Mouse (Mus musculus): Measurements from ENCODE around the gene Tenm2. TPM values are rescaled to one million over a fixed set of nuclear protein-coding genes. Genes with fewer than 3 reads are reported as not detected.

Tenm2 gene
- polyA plus RNA-seq, 1 experiment: 0.61 TPM

DNA sequence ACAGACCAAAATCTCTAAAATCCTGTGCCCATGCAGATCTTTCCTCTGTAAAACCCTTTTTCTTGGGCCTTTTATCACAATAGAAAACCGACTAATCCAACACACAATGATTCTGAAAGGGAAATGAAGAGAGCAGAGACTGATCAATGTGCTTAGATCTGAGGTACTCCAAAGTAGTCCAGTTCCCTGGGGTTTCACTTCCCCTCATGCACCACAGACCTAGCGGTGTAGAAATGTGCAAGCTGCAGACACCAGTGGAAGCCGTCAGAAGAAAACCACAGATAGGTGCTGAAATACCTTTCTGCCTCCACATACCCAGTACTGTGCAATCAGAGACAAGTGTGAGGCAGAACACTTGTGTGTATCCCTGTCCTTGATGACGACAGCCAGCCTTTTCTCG, 365.2 kb downstream of the Tenm2 start:
- Histone ChIP-seq H3K27me3 (replicated peaks; ENCODE audit: control insufficient read depth, insufficient read depth, low read length) (no peaks in the 10 kb centered on the region), H3K4me3 (ENCODE audit: insufficient read depth, low read depth, low read length) (no peak overlapping the region), H3K27ac (ENCODE audit: insufficient read depth, low read depth, low read length) (no peak overlapping the region), H3K4me1 (ENCODE audit: control insufficient read depth, insufficient read depth, low read length) (no peaks in the 10 kb centered on the region), H3K36me3 (ENCODE audit: control insufficient read depth, insufficient read depth, low read length) (no peaks in the 10 kb centered on the region)
- TF ChIP-seq POLR2A (IDR thresholded peaks at IDR 0.05; ENCODE audit: low read depth, low read length) (no peak), CTCF (conservative IDR thresholded peaks at IDR 0.05; ENCODE audit: insufficient read depth, insufficient read length, low read depth, low read length) (no peak)
- DNase-seq: no peak
- 92% methylated on average over 5 of the region's 5 CpGs for WGBS

GRCm38 (mm10) chr11:36851690-36852089, 384.1 kb downstream of the Tenm2 start:
- 0 out of 2 replicates have a peak, but pooled peaks cover 3% of the 10 kb centered on the region for H3K4me1 ChIP-seq (ENCODE audit: control insufficient read depth, insufficient read depth, low read length)
- H3K27me3 ChIP-seq (replicated peaks; ENCODE audit: control insufficient read depth, insufficient read depth, low read length): no peaks in the 10 kb centered on the region
- TF ChIP-seq CTCF (conservative IDR thresholded peaks at IDR 0.05; ENCODE audit: insufficient read depth, insufficient read length, low read depth, low read length): no peak
- TF ChIP-seq POLR2A (IDR thresholded peaks at IDR 0.05; ENCODE audit: low read depth, low read length): no peak
- no peaks in the 10 kb centered on the region for H3K36me3 ChIP-seq (ENCODE audit: control insufficient read depth, insufficient read depth, low read length)
- DNase-seq: no peak
- H3K4me3 ChIP-seq (ENCODE audit: insufficient read depth, low read depth, low read length): no peak overlapping the region
- H3K27ac ChIP-seq (ENCODE audit: insufficient read depth, low read depth, low read length): no peak overlapping the region
- WGBS: 34% methylated on average over 3 of the region's 3 CpGs

DNA sequence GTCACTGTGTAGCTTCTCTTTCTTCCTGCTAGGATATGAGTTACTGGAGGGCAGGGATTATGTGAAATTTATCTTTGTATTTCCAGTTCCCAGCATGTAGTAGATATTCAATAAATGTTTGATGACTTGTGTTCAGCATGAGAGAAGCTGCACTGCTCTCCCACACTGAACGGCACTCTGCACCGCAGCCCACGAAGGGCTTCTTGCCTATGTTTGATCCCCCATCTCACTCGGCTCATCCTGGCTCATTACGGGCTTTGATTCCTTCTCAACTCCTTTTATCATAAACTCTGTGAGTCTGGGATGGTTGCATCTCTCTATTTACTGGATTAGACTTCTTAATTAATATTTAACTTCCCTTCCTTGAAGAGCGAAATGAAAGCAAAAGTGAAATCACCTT, 388.3 kb downstream of the Tenm2 start:
- Histone ChIP-seq H3K27ac (ENCODE audit: insufficient read depth, low read depth, low read length) (no peak overlapping the region), H3K4me1 (ENCODE audit: control insufficient read depth, insufficient read depth, low read length) (0 out of 2 replicates have a peak, but pooled peaks cover 3% of the 10 kb centered on the region), H3K4me3 (ENCODE audit: insufficient read depth, low read depth, low read length) (peak overlapping the region; percentile 45), H3K27me3 (replicated peaks; ENCODE audit: control insufficient read depth, insufficient read depth, low read length) (no peaks in the 10 kb centered on the region), H3K36me3 (ENCODE audit: control insufficient read depth, insufficient read depth, low read length) (no peaks in the 10 kb centered on the region)
- TF ChIP-seq CTCF (conservative IDR thresholded peaks at IDR 0.05; ENCODE audit: insufficient read depth, insufficient read length, low read depth, low read length): no peak
- no peak for TF ChIP-seq POLR2A (IDR thresholded peaks at IDR 0.05; ENCODE audit: low read depth, low read length)
- no peak for DNase-seq
- 40% methylated on average over 6 of the region's 6 CpGs for WGBS

DNA sequence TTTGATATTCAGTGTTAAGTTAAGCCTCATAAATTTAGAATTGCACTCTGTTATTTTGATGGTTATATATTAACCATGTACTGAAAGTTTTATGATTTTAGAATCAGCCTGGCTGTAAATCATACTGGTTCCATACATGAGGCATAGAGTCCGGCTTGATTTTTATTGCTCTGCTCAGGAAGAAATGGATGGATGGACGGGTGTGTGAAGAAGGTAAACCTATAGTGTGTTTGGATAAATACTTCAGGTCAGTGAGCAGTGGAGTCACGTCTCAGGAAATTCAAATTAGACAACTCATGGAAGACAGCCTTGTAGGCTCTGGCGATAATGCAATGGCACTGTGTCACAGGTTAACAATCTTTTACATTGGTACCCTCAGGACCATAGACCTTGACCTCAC, 402.9 kb downstream of the Tenm2 start:
- no peak overlapping the region for H3K4me3 ChIP-seq (ENCODE audit: insufficient read depth, low read depth, low read length)
- no peaks in the 10 kb centered on the region for H3K36me3 ChIP-seq (ENCODE audit: control insufficient read depth, insufficient read depth, low read length)
- no peak overlapping the region; the same call in 1 of the 2 replicates for H3K27ac ChIP-seq (ENCODE audit: insufficient read depth, low read depth, low read length)
- no peaks in the 10 kb centered on the region for H3K27me3 ChIP-seq (replicated peaks; ENCODE audit: control insufficient read depth, insufficient read depth, low read length)
- WGBS: 19% methylated on average over 4 of the region's 4 CpGs
- TF ChIP-seq CTCF (conservative IDR thresholded peaks at IDR 0.05; ENCODE audit: insufficient read depth, insufficient read length, low read depth, low read length) (no peak), POLR2A (IDR thresholded peaks at IDR 0.05; ENCODE audit: low read depth, low read length) (no peak)
- H3K4me1 ChIP-seq (ENCODE audit: control insufficient read depth, insufficient read depth, low read length): no peaks in the 10 kb centered on the region; the same call in 1 of the 2 replicates
- peak; percentile 7 for DNase-seq

- H3K27ac ChIP-seq (ENCODE audit: insufficient read depth, low read depth, low read length): no peak overlapping the region
- no peak for TF ChIP-seq CTCF (conservative IDR thresholded peaks at IDR 0.05; ENCODE audit: insufficient read depth, insufficient read length, low read depth, low read length)
- no peak for TF ChIP-seq POLR2A (IDR thresholded peaks at IDR 0.05; ENCODE audit: low read depth, low read length)
- H3K27me3 ChIP-seq (replicated peaks; ENCODE audit: control insufficient read depth, insufficient read depth, low read length): no peaks in the 10 kb centered on the region
- DNase-seq: peak; percentile 26
- H3K4me3 ChIP-seq (ENCODE audit: insufficient read depth, low read depth, low read length): no peak overlapping the region
- H3K36me3 ChIP-seq (ENCODE audit: control insufficient read depth, insufficient read depth, low read length): no peaks in the 10 kb centered on the region
- WGBS: 28% methylated on average over 11 of the region's 11 CpGs
- no peaks in the 10 kb centered on the region; the same call in 1 of the 2 replicates for H3K4me1 ChIP-seq (ENCODE audit: control insufficient read depth, insufficient read depth, low read length)
Measured at GRCm38 (mm10) chr11:36831511-36831910, 404.3 kb downstream of the Tenm2 start.

DNA sequence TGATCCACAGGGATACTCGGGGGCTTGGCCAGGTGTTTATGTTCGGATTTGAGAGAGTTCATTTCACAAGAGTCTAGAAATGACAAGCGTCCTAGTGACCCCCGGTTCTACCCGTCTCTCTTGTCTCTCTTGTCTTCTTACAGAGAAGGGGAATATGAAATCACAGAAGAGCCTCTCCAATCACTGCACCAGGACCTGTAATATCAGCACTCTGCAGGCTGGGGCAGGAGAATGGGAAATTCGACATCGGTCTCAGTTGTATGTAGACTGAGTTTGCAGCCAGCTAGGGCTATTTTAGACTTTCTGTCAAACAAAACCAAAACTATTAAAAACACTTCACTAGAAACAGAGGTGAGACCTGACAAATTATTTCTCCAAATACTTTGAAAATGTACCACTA, 411.1 kb downstream of the Tenm2 start:
- TF ChIP-seq CTCF (conservative IDR thresholded peaks at IDR 0.05; ENCODE audit: insufficient read depth, insufficient read length, low read depth, low read length) (no peak), POLR2A (IDR thresholded peaks at IDR 0.05; ENCODE audit: low read depth, low read length) (no peak)
- H3K4me3 ChIP-seq (ENCODE audit: insufficient read depth, low read depth, low read length): no peak overlapping the region
- no peaks in the 10 kb centered on the region; the same call in 1 of the 2 replicates for H3K27me3 ChIP-seq (replicated peaks; ENCODE audit: control insufficient read depth, insufficient read depth, low read length)
- DNase-seq: no peak
- H3K36me3 ChIP-seq (ENCODE audit: control insufficient read depth, insufficient read depth, low read length): no peaks in the 10 kb centered on the region
- no peaks in the 10 kb centered on the region for H3K4me1 ChIP-seq (ENCODE audit: control insufficient read depth, insufficient read depth, low read length)
- 54% methylated on average over 7 of the region's 7 CpGs for WGBS
- H3K27ac ChIP-seq (ENCODE audit: insufficient read depth, low read depth, low read length): no peak overlapping the region

GRCm38 (mm10) chr11:36804615-36805014, 431.1 kb downstream of the Tenm2 start:
- DNase-seq: no peak

More at GRCm38 (mm10) chr11:36804615-36805014, 431.1 kb downstream of the Tenm2 start:
- Histone ChIP-seq H3K27ac (ENCODE audit: insufficient read depth, low read depth, low read length) (no peak overlapping the region), H3K36me3 (ENCODE audit: control insufficient read depth, insufficient read depth, low read length) (no peaks in the 10 kb centered on the region), H3K4me1 (ENCODE audit: control insufficient read depth, insufficient read depth, low read length) (no peaks in the 10 kb centered on the region), H3K4me3 (ENCODE audit: insufficient read depth, low read depth, low read length) (no peak overlapping the region), H3K27me3 (replicated peaks; ENCODE audit: control insufficient read depth, insufficient read depth, low read length) (no peaks in the 10 kb centered on the region)
- no peak for TF ChIP-seq POLR2A (IDR thresholded peaks at IDR 0.05; ENCODE audit: low read depth, low read length)
- TF ChIP-seq CTCF (conservative IDR thresholded peaks at IDR 0.05; ENCODE audit: insufficient read depth, insufficient read length, low read depth, low read length): no peak
- WGBS: 61% methylated on average over 1 of the region's 1 CpGs

Data from kidney, adult 2 months (tissue).